Mouse (Mus musculus) CH12.LX (cell line): ENCODE results near the gene Arid5b.

Experiments used
- CHD2 ChIP-seq: IDR thresholded peaks from 2 replicates; pipeline ENCODE4 v1.6.1; 2011; ENCODE audit warnings: low read length, improper control_type of control experiment
- CTCF ChIP-seq, 2 experiments: IDR thresholded peaks in 1 of 2; conservative IDR thresholded peaks in 1 of 2; 2 replicates each; pipeline ENCODE4 v1.5.1; 2011 to 2012; ENCODE audit warnings: low read depth in 2 of 2, low read length in 2 of 2, improper control_type of control experiment in 1 of 2, inconsistent platforms in 1 of 2, mild to moderate bottlenecking in 1 of 2, moderate library complexity in 1 of 2
- POLR2A ChIP-seq: IDR thresholded peaks from 2 replicates; pipeline ENCODE4 v1.6.1; 2011; ENCODE audit warnings: low read depth, mild to moderate bottlenecking, improper control_type of control experiment, low read length

GRCm38 (mm10) chr10:68074291-68074690 lies 204.2 kb downstream of the Arid5b start:
- no peak for TF ChIP-seq POLR2A
- no peak for TF ChIP-seq CTCF (conservative IDR thresholded peaks at IDR 0.05 in 1 of 2, IDR thresholded peaks at IDR 0.05 in 1 of 2; ENCODE audit: low read depth in 2 of 2, low read length in 2 of 2)
- TF ChIP-seq CHD2: no peak
